Mouse (Mus musculus): ENCODE measurements at regions not wholly inside any gene's neighbourhood (a gene's known extent, or its start where the extent isn't known, plus 50 kb on each side); places are given as distances from the start of the nearest gene placed in this dataset.

DNA sequence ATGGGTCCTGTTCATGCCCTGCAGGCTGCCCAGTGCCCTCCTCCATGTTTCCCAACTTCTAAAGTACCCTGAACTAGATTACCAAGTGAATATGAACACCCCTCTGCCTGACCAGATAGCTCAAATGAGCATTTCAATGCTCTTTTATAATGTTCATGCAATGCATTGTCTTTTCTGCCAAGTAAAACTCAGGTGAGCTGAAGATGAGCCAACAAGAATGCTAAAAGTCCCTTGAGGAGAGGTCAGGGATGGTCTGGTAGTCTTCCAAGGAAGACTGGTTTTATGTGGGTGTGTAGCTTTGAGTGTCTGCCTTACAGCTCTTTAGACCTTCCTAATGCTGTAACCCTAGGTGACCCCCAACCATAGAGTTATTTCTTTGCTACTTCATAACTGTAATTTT is 58.0 kb upstream of the Abca12 start:
- DNase-seq (ENCODE audit: low read depth, low spot score): no peak

DNA sequence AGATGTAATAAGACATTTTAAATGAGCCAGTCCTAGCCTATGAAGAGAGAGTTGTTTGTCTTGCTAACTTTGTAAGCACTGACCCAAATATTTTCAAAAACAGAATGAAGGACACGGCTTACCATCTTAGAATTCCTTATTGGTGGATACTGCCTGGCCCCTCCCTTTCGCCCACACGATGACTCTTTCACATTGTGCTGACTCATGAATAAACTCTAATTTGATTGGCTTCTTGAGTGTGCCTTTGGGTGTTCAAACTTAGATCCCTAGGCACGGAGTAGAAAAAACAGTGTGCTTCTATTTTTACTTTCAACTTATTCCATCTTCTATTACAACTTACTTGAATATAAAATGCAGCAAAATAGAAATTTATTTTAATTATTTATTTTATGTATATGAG is 68.4 kb upstream of the Abca12 start:
- no peak for DNase-seq (ENCODE audit: low read depth, low spot score)

GRCm38 (mm10) chr1:71494576-71494975 is 62.4 kb upstream of the Atic start:
- DNase-seq (ENCODE audit: low read depth, low spot score): no peak

- DNase-seq (ENCODE audit: low read depth, low spot score): peak; percentile 14
Observed at GRCm38 (mm10) chr1:71505898-71506297, 51.1 kb upstream of the Atic start.

DNA sequence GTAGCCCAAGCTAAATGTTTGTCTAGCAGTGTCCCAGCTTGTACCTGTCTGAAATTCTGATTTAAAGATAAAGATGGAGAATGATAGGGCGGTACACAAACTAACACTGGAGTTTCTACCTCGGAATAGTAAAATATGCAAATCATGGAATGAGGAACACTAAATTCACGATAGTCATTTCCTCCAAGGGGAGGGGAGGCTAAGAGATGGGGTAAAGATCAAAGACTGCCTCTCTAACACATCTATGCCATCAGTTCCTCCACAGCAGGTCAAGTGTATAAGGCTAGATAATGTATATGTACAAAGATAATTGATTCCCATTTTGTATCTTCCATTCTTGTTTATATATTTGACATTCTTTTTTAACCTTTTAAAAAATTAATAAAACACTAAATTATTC is 50.4 kb upstream of the Atic start:
- no peak for DNase-seq (ENCODE audit: low read depth, low spot score)

Data from retina, postnatal 7 days (tissue).